Mouse (Mus musculus) ES-Bruce4 (cell line): ENCODE data around the gene Mllt3. TPM values are rescaled to one million over a fixed set of nuclear protein-coding genes. Genes with fewer than 3 reads are reported as not detected.

Experiments
- H3K27ac ChIP-seq: 2 replicates; pipeline ENCODE4 v1.5.1; 2012; ENCODE audit warnings: low read length, inconsistent platforms; ENCODE audit not compliant: insufficient read depth
- H3K27me3 ChIP-seq: 2 replicates; pipeline ENCODE4 v1.6.1; 2012; ENCODE audit warnings: mild to moderate bottlenecking, low read length, inconsistent platforms; ENCODE audit not compliant: control insufficient read depth, poor library complexity, insufficient read depth, severe bottlenecking
- H3K36me3 ChIP-seq: 2 replicates; pipeline ENCODE4 v1.6.1; 2012; ENCODE audit warnings: inconsistent platforms, mild to moderate bottlenecking, low read length, moderate library complexity; ENCODE audit not compliant: control insufficient read depth, poor library complexity, insufficient read depth, severe bottlenecking
- H3K4me1 ChIP-seq: one replicate; pipeline ENCODE4 v1.8.1; 2011; ENCODE audit warnings: low read length; ENCODE audit not compliant: control insufficient read depth, insufficient read depth
- H3K4me3 ChIP-seq: 2 replicates; pipeline ENCODE4 v1.5.1; 2011; ENCODE audit warnings: low read depth, mild to moderate bottlenecking, low read length
- H3K9ac ChIP-seq: 2 replicates; pipeline ENCODE4 v1.6.1; 2012; ENCODE audit warnings: low read depth, mild to moderate bottlenecking, inconsistent platforms; ENCODE audit not compliant: poor library complexity, severe bottlenecking
- H3K9me3 ChIP-seq: replicated peaks from 2 replicates; pipeline ENCODE4 v1.6.1; 2012; ENCODE audit warnings: mild to moderate bottlenecking, low read length, inconsistent platforms; ENCODE audit not compliant: control insufficient read depth, poor library complexity, insufficient read depth, severe bottlenecking
- CTCF ChIP-seq: IDR thresholded peaks from one replicate; pipeline ENCODE4 v1.8.1; 2011; ENCODE audit warnings: low read depth, low read length
- EP300 ChIP-seq: IDR thresholded peaks from 2 replicates; pipeline ENCODE4 v1.6.1; 2011; ENCODE audit warnings: low read depth, low read length; ENCODE audit not compliant: insufficient read depth
- POLR2A ChIP-seq: IDR thresholded peaks from one replicate; pipeline ENCODE4 v1.8.1; 2011; ENCODE audit warnings: low read length; ENCODE audit not compliant: insufficient read depth
- polyA plus RNA-seq: library from polyadenylated mRNA; stranded (reverse); fragments of >200 nt; gene quantifications from 2 replicates; pipeline ENCODE4 v1.2.4, GENCODE M21; 2011; ENCODE audit warnings: low read depth; ENCODE audit not compliant: missing spikeins, insufficient read depth, insufficient read length

The Mllt3 gene
- polyA plus RNA-seq, 1 experiment, result 19.2 TPM

DNA sequence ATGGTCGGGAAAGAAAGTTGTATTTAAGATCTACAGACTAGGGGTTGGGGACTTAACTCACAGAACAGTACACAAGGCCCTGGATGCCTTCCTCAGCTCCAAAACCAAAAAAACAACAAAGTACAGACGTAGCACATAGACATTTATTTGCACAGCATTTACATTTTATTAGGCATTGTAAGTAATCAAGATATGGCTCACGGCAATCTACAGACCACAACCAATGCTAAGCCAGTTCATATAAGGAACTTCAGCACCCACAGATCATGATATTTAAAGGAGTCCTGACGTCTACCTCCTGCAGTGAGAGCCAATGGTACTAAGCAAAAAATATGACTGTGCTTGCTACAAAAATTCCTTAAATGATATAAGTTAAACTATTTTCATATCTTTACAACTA lies 13.5 kb downstream of the Mllt3 start:
- H3K4me1 ChIP-seq, result no peaks in the 10 kb centered on the region
- no peak overlapping the region for H3K4me3 ChIP-seq
- H3K36me3 ChIP-seq, result no peaks in the 10 kb centered on the region
- H3K9me3 ChIP-seq, result no peaks in the 10 kb centered on the region
- H3K9ac ChIP-seq, result no peak overlapping the region
- TF ChIP-seq EP300, result no peak
- TF ChIP-seq POLR2A, result no peak
- no peak for TF ChIP-seq CTCF
- H3K27me3 ChIP-seq, result no peaks in the 10 kb centered on the region; the same call in 1 of the 2 replicates
- no peak overlapping the region for H3K27ac ChIP-seq

- Histone ChIP-seq H3K36me3 (no peaks in the 10 kb centered on the region), H3K9ac (no peak overlapping the region), H3K9me3 (no peaks in the 10 kb centered on the region), H3K4me3 (no peak overlapping the region), H3K27me3 (no peaks in the 10 kb centered on the region; the same call in 1 of the 2 replicates), H3K4me1 (no peaks in the 10 kb centered on the region), H3K27ac (no peak overlapping the region)
- no peak for TF ChIP-seq EP300
- TF ChIP-seq CTCF, result no peak
- TF ChIP-seq POLR2A, result no peak
Observed at GRCm38 (mm10) chr4:88017452-88018350, 15.5 kb downstream of the Mllt3 start.

DNA sequence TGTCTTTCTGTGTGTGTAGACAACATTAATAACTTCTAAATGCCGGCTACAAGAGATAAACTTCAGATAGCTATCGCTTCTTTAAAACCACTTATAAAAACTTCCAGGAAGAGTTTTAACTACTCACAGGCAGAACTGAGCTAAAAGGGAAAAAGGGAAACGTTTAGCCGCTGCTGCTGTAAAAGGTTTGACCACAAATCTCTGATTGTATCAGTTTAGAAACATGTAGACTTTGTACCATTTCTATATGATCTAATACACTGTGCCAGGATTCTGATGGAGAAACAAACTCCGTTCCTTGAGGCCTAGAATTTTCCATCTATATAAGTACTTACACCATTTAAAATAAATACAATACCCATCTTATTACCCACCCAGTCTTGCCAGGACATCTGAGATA lies 17.4 kb downstream of the Mllt3 start:
- no peak overlapping the region for H3K27ac ChIP-seq
- H3K9ac ChIP-seq, result no peak overlapping the region
- TF ChIP-seq CTCF (no peak), POLR2A (no peak), EP300 (no peak)
- no peaks in the 10 kb centered on the region; the same call in 1 of the 2 replicates for H3K27me3 ChIP-seq
- H3K9me3 ChIP-seq, result no peaks in the 10 kb centered on the region
- H3K4me3 ChIP-seq, result no peak overlapping the region
- peaks cover 2% of the 10 kb centered on the region for H3K4me1 ChIP-seq
- no peaks in the 10 kb centered on the region for H3K36me3 ChIP-seq

DNA sequence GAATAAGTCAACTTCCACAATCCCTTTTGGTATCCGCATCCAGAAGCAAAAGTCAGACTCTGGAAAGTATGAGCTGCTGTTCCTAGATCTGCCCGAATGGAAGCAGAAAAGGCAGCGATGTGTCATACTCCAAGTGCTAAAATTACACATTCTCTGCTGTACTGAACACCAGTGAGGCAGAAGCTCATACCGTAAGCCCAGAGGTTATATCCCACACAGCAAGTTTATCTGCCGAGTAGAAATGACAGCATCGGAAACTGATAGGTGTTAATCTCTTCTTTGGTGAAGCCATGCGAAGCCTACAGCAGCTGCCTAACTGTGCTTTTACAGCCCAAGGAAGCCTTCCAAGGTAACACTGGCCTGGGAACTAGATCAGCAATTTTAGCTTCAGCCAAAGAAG lies 17.9 kb downstream of the Mllt3 start:
- H3K9me3 ChIP-seq, result no peaks in the 10 kb centered on the region
- TF ChIP-seq POLR2A (no peak), EP300 (no peak), CTCF (no peak)
- no peak overlapping the region for H3K9ac ChIP-seq
- H3K4me1 ChIP-seq, result peaks cover 2% of the 10 kb centered on the region
- no peak overlapping the region for H3K27ac ChIP-seq
- no peaks in the 10 kb centered on the region; the same call in 1 of the 2 replicates for H3K27me3 ChIP-seq
- H3K4me3 ChIP-seq, result no peak overlapping the region
- H3K36me3 ChIP-seq, result no peaks in the 10 kb centered on the region

DNA sequence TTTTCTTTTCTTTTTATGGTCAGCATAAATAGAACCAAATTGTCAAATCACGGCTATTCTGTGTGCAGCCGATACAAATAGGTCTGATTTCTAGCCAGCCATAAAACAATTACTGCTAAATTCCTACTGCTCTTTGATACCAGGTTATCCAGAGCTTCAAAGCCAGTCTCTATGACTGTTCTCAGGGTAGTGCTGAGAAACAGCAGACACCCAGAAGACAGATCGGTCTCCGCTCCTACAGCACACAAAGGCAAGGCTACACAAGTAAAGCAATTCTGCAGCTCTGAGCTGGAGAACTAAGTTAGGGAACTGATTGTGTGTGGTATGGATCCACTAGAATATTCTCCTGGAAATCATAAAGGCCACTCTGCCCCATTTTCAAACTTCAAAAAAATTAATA lies 20.4 kb downstream of the Mllt3 start:
- TF ChIP-seq CTCF (no peak), POLR2A (no peak), EP300 (no peak)
- Histone ChIP-seq H3K4me3 (no peak overlapping the region), H3K9ac (no peak overlapping the region), H3K4me1 (peaks cover 2% of the 10 kb centered on the region), H3K27me3 (no peaks in the 10 kb centered on the region), H3K9me3 (no peaks in the 10 kb centered on the region), H3K36me3 (no peaks in the 10 kb centered on the region), H3K27ac (no peak overlapping the region)
